Mouse (Mus musculus) ES-E14 (cell line): ENCODE measurements at regions not wholly inside any gene's neighbourhood (a gene's known extent, or its start where the extent isn't known, plus 50 kb on each side); places are given as distances from the start of the nearest gene placed in this dataset.

ENCODE experiments used
- DNase-seq: peaks from one replicate; pipeline ENCODE4 v3.0.0-alpha.2; 2013; ENCODE audit warnings: low read depth, low spot score
- H3K27ac ChIP-seq: 2 replicates; pipeline ENCODE4 v1.5.1; 2012; ENCODE audit warnings: low read depth, mild to moderate bottlenecking, low read length, moderate library complexity, mixed read lengths; ENCODE audit not compliant: poor library complexity, insufficient read depth, severe bottlenecking
- H3K36me3 ChIP-seq: 2 replicates; pipeline ENCODE4 v1.6.1; 2012; ENCODE audit warnings: mild to moderate bottlenecking, low read length, moderate library complexity, mixed read lengths; ENCODE audit not compliant: control insufficient read depth, poor library complexity, insufficient read depth, severe bottlenecking
- H3K4me1 ChIP-seq, 2 experiments: fragments of 150-350 bp in 1 of 2; sonication (generic) in 1 of 2; 2 replicates each; pipeline ENCODE4 v1.6.1; 2012; ENCODE audit warnings: low read length in 2 of 2, mild to moderate bottlenecking in 1 of 2, mixed read lengths in 1 of 2; ENCODE audit not compliant: control insufficient read depth in 2 of 2, insufficient read depth in 2 of 2, poor library complexity in 1 of 2
- H3K4me3 ChIP-seq, 2 experiments: fragments of 150-350 bp in 1 of 2; sonication (generic) in 1 of 2; 2 replicates each; pipeline ENCODE4 v1.5.1; 2012; ENCODE audit warnings: low read length in 2 of 2, low read depth in 1 of 2, mild to moderate bottlenecking in 1 of 2, mixed read lengths in 1 of 2; ENCODE audit not compliant: insufficient read depth in 1 of 2, poor library complexity in 1 of 2, severe bottlenecking in 1 of 2
- H3K9ac ChIP-seq: 2 replicates; pipeline ENCODE4 v1.6.1; 2012; ENCODE audit warnings: low read depth, mild to moderate bottlenecking, low read length, mixed read lengths; ENCODE audit not compliant: poor library complexity, insufficient read depth, severe bottlenecking
- H3K9me3 ChIP-seq: fragments of 150-350 bp; sonication (generic); 2 replicates; pipeline ENCODE4 v1.6.1; 2012; ENCODE audit warnings: low read depth, mild to moderate bottlenecking, low read length; ENCODE audit not compliant: control insufficient read depth, insufficient read depth
- CHD2 ChIP-seq: IDR thresholded peaks from 2 replicates; pipeline ENCODE4 v1.6.1; 2014; ENCODE audit warnings: mild to moderate bottlenecking, low read depth, low read length, inconsistent platforms
- HCFC1 ChIP-seq: IDR thresholded peaks from 2 replicates; pipeline ENCODE4 v1.6.1; 2012; ENCODE audit warnings: low read length, inconsistent platforms, borderline replicate concordance; ENCODE audit not compliant: insufficient read depth
- MAFK ChIP-seq: IDR thresholded peaks from 2 replicates; pipeline ENCODE4 v1.6.1; 2014; ENCODE audit warnings: mild to moderate bottlenecking, low read depth, low read length, inconsistent platforms; ENCODE audit not compliant: insufficient read depth
- ZC3H11A ChIP-seq: IDR thresholded peaks from 2 replicates; pipeline ENCODE4 v1.6.1; 2012; ENCODE audit warnings: low read depth, mild to moderate bottlenecking, inconsistent platforms, low read length, borderline replicate concordance
- ZNF384 ChIP-seq: IDR thresholded peaks from 2 replicates; pipeline ENCODE4 v1.6.1; 2012; ENCODE audit warnings: low read depth, low read length, inconsistent platforms
- in situ Hi-C, 2 experiments: fragments of 600-800 bp; cut with MboI; formaldehyde crosslinking; loops; one replicate each; pipeline ENCODE4 v1.15.1; 2025; ENCODE audit warnings: low sequenced_read_pairs in 2 of 2, inconsistent platforms in 1 of 2; ENCODE audit not compliant: unreplicated experiment in 2 of 2

GRCm38 (mm10) chr2:17839649-17840048 lies 108.4 kb upstream of the Nebl start:
- H3K4me3 ChIP-seq = no peak overlapping the region
- H3K9me3 ChIP-seq = no peaks in the 10 kb centered on the region
- H3K9ac ChIP-seq = no peak overlapping the region
- in situ Hi-C loops = loop anchor here in 1 of 2 experiments (25.0 kb wide), 1 partner anchor 402 kb away; no protein-coding TSS in a partner anchor
- H3K27ac ChIP-seq = no peak overlapping the region
- no peaks in the 10 kb centered on the region for H3K36me3 ChIP-seq
- peaks cover 0 to 5% of the 10 kb centered on the region in 2 experiments; a peak in 1 of 4 replicates for H3K4me1 ChIP-seq
- no peak for DNase-seq
- TF ChIP-seq ZNF384 (no peak), ZC3H11A (no peak), MAFK (no peak), HCFC1 (no peak), CHD2 (no peak)

GRCm38 (mm10) chr2:17838859-17839581 lies 107.8 kb upstream of the Nebl start:
- Histone ChIP-seq H3K4me3 (no peak overlapping the region), H3K4me1 (peaks cover 0 to 3% of the 10 kb centered on the region in 2 experiments; a peak in 1 of 4 replicates), H3K9ac (no peak overlapping the region), H3K27ac (no peak overlapping the region), H3K36me3 (no peaks in the 10 kb centered on the region), H3K9me3 (no peaks in the 10 kb centered on the region)
- DNase-seq = no peak
- TF ChIP-seq ZC3H11A (no peak), CHD2 (no peak), MAFK (no peak), ZNF384 (no peak), HCFC1 (no peak)
- in situ Hi-C loops = loop anchor here in 1 of 2 experiments (25.0 kb wide), 1 partner anchor 402 kb away; no protein-coding TSS in a partner anchor

- no peak overlapping the region for H3K27ac ChIP-seq
- TF ChIP-seq ZNF384 = no peak
- no peak for TF ChIP-seq MAFK
- TF ChIP-seq HCFC1 = no peak
- TF ChIP-seq CHD2 = no peak
- in situ Hi-C loops = loop anchor here in 1 of 2 experiments (25.0 kb wide), 1 partner anchor 401 kb away; no protein-coding TSS in a partner anchor
Measured at GRCm38 (mm10) chr2:17838381-17838680, 107.1 kb upstream of the Nebl start.

GRCm38 (mm10) chr2:17837541-17838380 lies 106.5 kb upstream of the Nebl start:
- in situ Hi-C loops = loop anchor here in 1 of 2 experiments (25.0 kb wide), 1 partner anchor 400 kb away; no protein-coding TSS in a partner anchor
- TF ChIP-seq MAFK (no peak), CHD2 (no peak), HCFC1 (no peak), ZNF384 (no peak), ZC3H11A (no peak)
- Histone ChIP-seq H3K9me3 (no peaks in the 10 kb centered on the region), H3K4me3 (no peak overlapping the region), H3K27ac (no peak overlapping the region), H3K4me1 (peaks cover 0 to 3% of the 10 kb centered on the region in 2 experiments; a peak in 1 of 4 replicates), H3K36me3 (no peaks in the 10 kb centered on the region), H3K9ac (no peak overlapping the region)
- DNase-seq = no peak

More at GRCm38 (mm10) chr2:17838381-17838680, 107.1 kb upstream of the Nebl start:
- Histone ChIP-seq H3K36me3 (no peaks in the 10 kb centered on the region), H3K9ac (no peak overlapping the region), H3K9me3 (no peaks in the 10 kb centered on the region), H3K4me3 (no peak overlapping the region), H3K4me1 (peaks cover 0 to 3% of the 10 kb centered on the region in 2 experiments; a peak in 1 of 4 replicates)
- DNase-seq = no peak
